Mouse (Mus musculus): ENCODE measurements around the gene Nrl.

Nrl gene

DNA sequence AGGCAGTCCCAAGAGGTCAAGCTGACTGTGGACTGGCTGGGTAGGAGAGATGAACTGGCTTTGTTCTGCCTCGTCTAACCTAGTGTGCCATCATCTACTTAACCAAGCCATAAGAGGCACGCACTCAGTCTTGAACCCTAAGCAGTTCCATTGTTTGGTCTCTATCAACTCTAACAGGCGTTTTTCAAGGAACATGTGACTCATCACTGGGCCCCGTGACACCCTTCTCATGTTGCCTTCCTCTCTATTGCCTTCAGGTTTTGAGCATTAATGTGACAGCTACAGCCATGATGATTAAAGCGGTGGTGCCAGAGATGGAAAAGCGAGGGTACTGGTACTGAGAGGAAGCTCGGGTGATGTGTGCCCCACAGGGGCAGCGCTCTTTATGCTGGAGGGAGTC lies 37.9 kb downstream of the Nrl start:
- no peak for DNase-seq (ENCODE audit: low spot score in 2 of 2)

DNA sequence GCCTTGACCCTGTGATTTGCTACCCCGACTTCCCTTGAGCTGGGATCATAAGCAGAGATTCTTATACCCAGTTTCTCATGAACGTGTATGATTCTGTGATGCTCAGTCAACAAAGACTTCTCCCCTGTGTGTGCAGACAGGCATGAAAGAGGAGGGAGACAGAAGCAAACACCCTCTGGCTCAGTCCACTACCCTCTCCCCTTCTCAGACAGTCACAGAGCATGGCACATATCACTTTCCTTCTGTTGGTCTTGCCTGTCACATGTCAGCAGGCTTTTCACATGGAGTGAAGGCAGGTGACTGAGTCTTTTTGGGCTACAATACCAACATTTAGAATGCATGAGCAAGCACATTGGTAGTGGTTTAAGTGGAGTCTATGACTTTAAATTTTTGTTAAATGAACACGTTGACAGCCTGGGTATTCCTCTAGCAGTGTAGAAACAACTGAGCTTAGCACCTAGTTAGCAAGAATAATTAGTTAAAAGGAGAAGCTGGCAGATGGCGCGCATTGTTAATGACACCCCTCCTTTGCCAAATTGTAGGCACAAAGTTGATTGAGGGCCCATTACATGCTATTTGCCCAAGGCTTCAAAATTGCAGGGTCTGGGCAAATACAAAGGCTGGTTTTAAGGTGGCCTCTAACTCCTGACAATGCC lies 40.2 kb downstream of the Nrl start:
- DNase-seq (ENCODE audit: low spot score in 2 of 2), result no peak

- DNase-seq (ENCODE audit: low spot score in 2 of 2), result no peak
These were observed 45.2 kb downstream of the Nrl start for GRCm38 (mm10) chr14:55479629-55480028.

GRCm38 (mm10) chr14:55478651-55479599 lies 45.9 kb downstream of the Nrl start, which contains the start of gene Dhrs4:
TSS of gene Dhrs4 (plus strand) at chr14:55478758.
- DNase-seq (ENCODE audit: low spot score in 2 of 2), result peak; percentile 63 to 77

- DNase-seq (ENCODE audit: low spot score in 2 of 2), result no peak
These were observed 47.0 kb downstream of the Nrl start for GRCm38 (mm10) chr14:55477829-55478228.

- no peak for DNase-seq (ENCODE audit: low spot score in 2 of 2)
These were observed 47.4 kb downstream of the Nrl start for GRCm38 (mm10) chr14:55477421-55477820.

DNA sequence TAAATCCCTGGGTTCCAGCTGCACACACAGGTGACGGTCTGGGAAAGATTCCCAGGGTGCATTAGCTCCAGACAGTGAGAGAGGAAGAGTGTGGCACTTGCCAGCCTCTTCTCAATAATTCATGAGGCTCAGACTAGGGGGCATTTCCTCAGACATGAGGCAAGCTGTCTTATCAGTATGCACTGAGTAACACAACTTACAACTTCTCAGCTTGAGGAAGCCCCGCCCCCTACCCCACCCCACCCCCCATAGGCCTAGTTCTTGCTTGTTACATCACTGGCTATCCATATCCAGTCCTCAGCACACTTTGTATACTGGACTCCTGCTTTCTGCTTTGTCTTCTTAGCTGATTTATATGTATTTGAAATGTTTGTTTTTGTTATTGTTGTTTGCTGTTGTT lies 49.1 kb downstream of the Nrl start:
- no peak for DNase-seq (ENCODE audit: low spot score in 2 of 2)

GRCm38 (mm10) chr14:55470806-55471205 lies 54.0 kb downstream of the Nrl start:
- no peak for DNase-seq (ENCODE audit: low spot score in 2 of 2)

DNA sequence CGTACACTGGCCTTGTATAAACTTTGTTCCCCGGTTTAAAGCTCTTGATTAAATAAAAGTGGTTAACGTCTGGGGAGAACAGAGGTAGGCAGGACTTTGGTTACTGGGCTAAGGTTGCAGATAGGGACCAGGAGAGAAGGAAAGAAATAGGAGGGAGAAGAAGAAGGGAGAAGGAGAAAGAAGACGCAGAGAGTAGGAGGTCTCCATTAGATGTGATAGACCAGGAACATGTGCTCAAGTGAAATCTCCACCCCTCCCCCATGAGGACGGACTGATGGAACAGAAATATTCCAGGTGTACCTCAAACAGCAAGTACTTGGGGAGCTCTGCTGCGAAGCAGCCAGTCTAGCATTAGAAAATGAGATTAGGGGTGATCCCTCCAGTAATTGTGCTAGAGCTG lies 55.0 kb downstream of the Nrl start:
- no peak for DNase-seq (ENCODE audit: low spot score in 2 of 2)

DNA sequence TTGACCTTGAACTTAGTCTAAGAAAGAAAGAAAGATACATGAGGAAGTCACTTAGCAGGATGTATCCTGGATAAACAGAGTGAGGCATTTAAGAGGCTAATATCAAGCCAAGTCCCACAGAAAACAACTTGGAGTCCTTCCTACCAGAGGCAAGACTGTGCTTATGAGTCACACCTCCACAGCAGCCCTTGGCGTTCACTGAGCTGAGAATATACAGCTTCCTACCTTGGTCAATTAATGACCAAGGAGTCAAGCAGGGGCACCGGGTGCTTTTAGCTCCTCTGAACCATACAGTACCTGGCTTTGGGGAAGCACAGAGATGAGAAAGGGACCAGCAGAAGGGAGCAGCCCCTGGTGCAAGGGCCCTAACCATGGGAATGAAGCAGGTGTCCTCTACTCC lies 55.7 kb downstream of the Nrl start:
- DNase-seq (ENCODE audit: low spot score in 2 of 2), result no peak
